Mouse (Mus musculus): Measurements from ENCODE around the gene Ppp2r5c. TPM values are rescaled to one million over a fixed set of nuclear protein-coding genes. Genes with fewer than 3 reads are reported as not detected.

Ppp2r5c gene
- polyA plus RNA-seq, 1 experiment, result 153 TPM

DNA sequence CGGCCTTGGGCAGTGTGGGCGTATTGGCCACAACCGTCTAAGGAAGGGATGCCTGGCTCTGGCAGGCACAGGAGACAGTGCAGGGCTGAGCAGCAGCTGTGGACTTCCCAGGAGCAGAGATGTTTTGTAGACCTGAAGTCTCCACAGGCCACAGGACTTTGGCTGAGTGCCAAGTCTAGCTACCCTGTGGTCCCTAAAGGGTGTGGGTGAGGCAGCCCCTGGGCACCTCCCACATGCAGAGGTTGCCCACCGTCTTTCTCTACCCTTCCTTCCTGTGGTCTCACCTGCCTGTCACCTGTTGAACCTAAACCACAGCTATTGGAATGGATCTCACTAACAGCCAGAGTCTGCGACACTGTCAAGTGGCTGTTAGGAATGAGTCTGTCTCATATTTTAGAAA lies 59.1 kb downstream of the Ppp2r5c start:
- peaks cover 57% of the 10 kb centered on the region for H3K4me1 ChIP-seq (ENCODE audit: control insufficient read depth, insufficient read depth, low read length)

GRCm38 (mm10) chr12:110507714-110508297 lies 60.9 kb downstream of the Ppp2r5c start:
- H3K4me1 ChIP-seq (ENCODE audit: control insufficient read depth, insufficient read depth, low read length), result peaks cover 54% of the 10 kb centered on the region
- TF ChIP-seq POLR2A (IDR thresholded peaks at IDR 0.05; ENCODE audit: borderline replicate concordance, low read depth, low read length) (no peak), CTCF (IDR thresholded peaks at IDR 0.05; ENCODE audit: low read depth, low read length) (no peak)
- H3K27ac ChIP-seq (ENCODE audit: insufficient read depth, low read depth, low read length), result no peak overlapping the region
- no peak overlapping the region for H3K4me3 ChIP-seq (ENCODE audit: insufficient read depth, low read length)

More for the DNA sequence above, 59.1 kb downstream of the Ppp2r5c start:
- Histone ChIP-seq H3K27ac (ENCODE audit: insufficient read depth, low read depth, low read length) (no peak overlapping the region), H3K4me3 (ENCODE audit: insufficient read depth, low read length) (no peak overlapping the region)
- no peak for TF ChIP-seq POLR2A (IDR thresholded peaks at IDR 0.05; ENCODE audit: borderline replicate concordance, low read depth, low read length)
- no peak for TF ChIP-seq CTCF (IDR thresholded peaks at IDR 0.05; ENCODE audit: low read depth, low read length)

DNA sequence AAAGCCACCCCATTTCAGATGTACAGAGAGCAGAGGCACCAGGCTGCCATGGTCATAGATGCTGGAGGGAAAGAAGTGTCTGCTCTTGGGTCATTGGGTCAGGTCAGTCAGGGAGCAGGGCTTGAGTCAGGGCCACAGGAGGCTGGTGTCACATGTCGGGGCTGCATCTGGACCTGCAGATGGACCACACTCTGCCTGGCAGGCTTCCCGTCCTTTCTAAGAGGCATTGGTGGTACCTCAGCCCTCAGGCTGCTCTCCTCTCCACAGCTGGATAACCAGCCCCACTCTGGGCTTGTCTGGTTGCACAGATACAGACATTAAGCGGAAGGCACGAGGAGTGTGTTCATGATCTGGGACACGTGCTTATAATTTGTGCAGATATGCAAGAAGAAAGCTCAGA lies 61.8 kb downstream of the Ppp2r5c start:
- H3K4me3 ChIP-seq (ENCODE audit: insufficient read depth, low read length), result no peak overlapping the region
- TF ChIP-seq CTCF (IDR thresholded peaks at IDR 0.05; ENCODE audit: low read depth, low read length) (no peak), POLR2A (IDR thresholded peaks at IDR 0.05; ENCODE audit: borderline replicate concordance, low read depth, low read length) (no peak)
- H3K27ac ChIP-seq (ENCODE audit: insufficient read depth, low read depth, low read length), result no peak overlapping the region
- peaks cover 47% of the 10 kb centered on the region for H3K4me1 ChIP-seq (ENCODE audit: control insufficient read depth, insufficient read depth, low read length)

DNA sequence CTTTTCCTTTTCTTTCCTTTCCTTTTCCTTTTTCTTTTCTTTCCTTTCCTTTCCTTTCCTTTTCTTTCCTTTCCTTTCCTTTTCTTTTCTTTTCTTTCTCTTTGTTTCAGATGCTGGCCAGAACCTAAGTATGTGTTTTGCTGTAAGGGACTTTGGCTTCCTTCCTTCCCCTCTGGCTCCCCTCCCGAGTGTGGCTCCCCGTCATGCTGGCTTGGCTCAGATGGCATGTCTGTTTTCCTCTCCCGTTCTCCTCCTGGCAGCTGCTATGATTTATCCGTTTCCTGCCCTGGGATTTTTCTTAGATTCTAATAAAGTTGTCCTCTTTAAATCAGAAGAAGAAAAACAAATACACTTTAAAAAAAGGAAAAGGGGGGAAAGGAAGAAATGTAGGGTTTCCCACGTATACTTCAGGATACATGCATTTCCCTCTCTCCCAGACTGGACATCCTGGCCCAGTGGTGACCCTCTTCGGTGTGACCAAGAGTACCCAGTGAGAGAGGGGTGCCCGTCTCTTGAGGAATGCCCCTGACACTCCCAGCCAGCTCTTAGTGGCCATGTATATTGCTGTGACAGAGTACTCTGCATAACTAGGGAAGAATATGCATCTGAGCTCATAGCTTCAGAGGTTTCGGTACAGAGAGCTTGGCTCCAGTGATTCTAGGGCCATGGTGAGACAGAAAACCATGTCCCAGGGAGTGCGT lies 63.4 kb downstream of the Ppp2r5c start:
- Histone ChIP-seq H3K27ac (ENCODE audit: insufficient read depth, low read depth, low read length) (no peak overlapping the region), H3K4me1 (ENCODE audit: control insufficient read depth, insufficient read depth, low read length) (peaks cover 35% of the 10 kb centered on the region)
- no peak for TF ChIP-seq CTCF (IDR thresholded peaks at IDR 0.05; ENCODE audit: low read depth, low read length)
- no peak for TF ChIP-seq POLR2A (IDR thresholded peaks at IDR 0.05; ENCODE audit: borderline replicate concordance, low read depth, low read length)

GRCm38 (mm10) chr12:110511201-110511600 lies 64.3 kb downstream of the Ppp2r5c start:
- no peak overlapping the region for H3K4me3 ChIP-seq (ENCODE audit: insufficient read depth, low read length)
- no peak for TF ChIP-seq POLR2A (IDR thresholded peaks at IDR 0.05; ENCODE audit: borderline replicate concordance, low read depth, low read length)
- no peak for TF ChIP-seq CTCF (IDR thresholded peaks at IDR 0.05; ENCODE audit: low read depth, low read length)
- H3K4me1 ChIP-seq (ENCODE audit: control insufficient read depth, insufficient read depth, low read length), result peaks cover 36% of the 10 kb centered on the region
- H3K27ac ChIP-seq (ENCODE audit: insufficient read depth, low read depth, low read length), result no peak overlapping the region

More for the DNA sequence above, 63.4 kb downstream of the Ppp2r5c start:
- H3K4me3 ChIP-seq (ENCODE audit: insufficient read depth, low read length), result no peak overlapping the region

GRCm38 (mm10) chr12:110511856-110512433 lies 65.0 kb downstream of the Ppp2r5c start:
- Histone ChIP-seq H3K27ac (ENCODE audit: insufficient read depth, low read depth, low read length) (no peak overlapping the region), H3K4me3 (ENCODE audit: insufficient read depth, low read length) (no peak overlapping the region), H3K4me1 (ENCODE audit: control insufficient read depth, insufficient read depth, low read length) (peaks cover 42% of the 10 kb centered on the region)
- TF ChIP-seq CTCF (IDR thresholded peaks at IDR 0.05; ENCODE audit: low read depth, low read length), result no peak
- TF ChIP-seq POLR2A (IDR thresholded peaks at IDR 0.05; ENCODE audit: borderline replicate concordance, low read depth, low read length), result no peak

GRCm38 (mm10) chr12:110512884-110513283 lies 66.0 kb downstream of the Ppp2r5c start:
- H3K4me1 ChIP-seq (ENCODE audit: control insufficient read depth, insufficient read depth, low read length), result peaks cover 43% of the 10 kb centered on the region
- no peak overlapping the region for H3K4me3 ChIP-seq (ENCODE audit: insufficient read depth, low read length)
- H3K27ac ChIP-seq (ENCODE audit: insufficient read depth, low read depth, low read length), result no peak overlapping the region
- TF ChIP-seq POLR2A (IDR thresholded peaks at IDR 0.05; ENCODE audit: borderline replicate concordance, low read depth, low read length) (no peak), CTCF (IDR thresholded peaks at IDR 0.05; ENCODE audit: low read depth, low read length) (no peak)

- H3K4me3 ChIP-seq (ENCODE audit: insufficient read depth, low read length), result no peak overlapping the region
- TF ChIP-seq CTCF (IDR thresholded peaks at IDR 0.05; ENCODE audit: low read depth, low read length) (no peak), POLR2A (IDR thresholded peaks at IDR 0.05; ENCODE audit: borderline replicate concordance, low read depth, low read length) (no peak)
- peaks cover 31% of the 10 kb centered on the region for H3K4me1 ChIP-seq (ENCODE audit: control insufficient read depth, insufficient read depth, low read length)
- no peak overlapping the region for H3K27ac ChIP-seq (ENCODE audit: insufficient read depth, low read depth, low read length)
Measured at GRCm38 (mm10) chr12:110515676-110516075, 68.8 kb downstream of the Ppp2r5c start.

DNA sequence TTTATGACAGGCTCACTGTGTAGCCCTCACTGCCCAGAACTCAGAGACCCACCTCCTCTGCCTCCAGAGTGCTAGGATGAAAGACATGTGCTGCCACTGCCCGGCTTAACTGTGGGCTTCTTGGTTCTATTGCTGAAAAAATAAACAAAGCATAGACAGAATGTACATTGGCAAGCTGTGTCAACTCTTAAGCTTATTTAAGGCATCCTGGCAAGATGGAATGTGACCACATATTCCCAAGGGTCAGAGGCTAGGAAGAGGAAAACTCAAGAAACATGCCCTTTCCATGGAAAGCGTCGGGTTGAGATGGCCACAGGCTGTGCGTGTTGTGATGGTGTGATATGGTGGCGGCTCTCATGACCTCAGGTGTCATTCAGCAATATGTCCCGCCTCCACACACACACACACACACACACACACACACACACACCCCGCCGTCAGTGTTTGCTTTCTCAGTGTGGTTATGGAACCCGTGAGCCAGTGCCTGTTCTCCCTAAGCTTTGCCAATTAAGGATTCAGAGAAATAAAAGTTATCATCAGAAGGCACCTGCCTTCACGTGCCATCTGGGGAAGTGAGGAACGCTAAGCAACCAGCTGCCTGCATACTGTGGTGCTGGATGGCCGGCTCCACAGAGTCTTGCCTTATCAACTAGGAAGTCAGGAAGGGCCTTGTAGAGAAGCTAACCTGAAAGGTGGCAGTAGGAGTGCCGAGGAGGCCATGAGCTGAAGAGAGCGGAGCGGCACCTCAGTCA lies 73.5 kb downstream of the Ppp2r5c start:
- TF ChIP-seq CTCF (IDR thresholded peaks at IDR 0.05; ENCODE audit: low read depth, low read length) (no peak), POLR2A (IDR thresholded peaks at IDR 0.05; ENCODE audit: borderline replicate concordance, low read depth, low read length) (no peak)
- H3K4me3 ChIP-seq (ENCODE audit: insufficient read depth, low read length), result no peak overlapping the region
- peaks cover 21% of the 10 kb centered on the region for H3K4me1 ChIP-seq (ENCODE audit: control insufficient read depth, insufficient read depth, low read length)
- H3K27ac ChIP-seq (ENCODE audit: insufficient read depth, low read depth, low read length), result no peak overlapping the region
